ENCODE assay signal across 8 mouse cellular contexts in the genomic region with DNA sequence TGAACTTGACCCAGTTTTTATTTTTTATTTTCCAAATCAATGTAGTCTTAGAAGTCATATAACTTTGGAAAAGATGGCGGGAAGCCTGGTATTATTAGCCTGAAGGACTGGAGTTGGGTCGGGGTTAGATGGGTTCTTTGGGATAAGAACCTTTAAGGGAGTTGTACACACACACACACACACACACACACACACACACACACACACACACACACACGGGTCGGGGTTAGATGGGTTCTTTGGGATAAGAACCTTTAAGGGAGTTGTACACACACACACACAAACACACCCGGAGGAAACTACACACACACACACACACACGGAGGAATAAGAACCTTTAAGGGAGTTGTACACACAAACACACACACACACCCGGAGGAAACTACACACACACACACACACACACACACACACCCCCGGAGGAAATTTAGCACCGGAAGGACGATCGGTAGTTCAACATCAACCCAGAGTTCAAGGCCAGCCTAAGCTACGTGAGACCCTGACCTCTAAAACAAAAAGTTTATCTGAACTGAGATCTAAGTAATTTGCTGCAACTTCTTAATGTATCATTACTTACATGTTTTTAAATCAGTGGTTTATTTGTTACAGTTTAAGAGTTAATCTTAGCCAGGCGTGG. TPM values are rescaled to one million over a fixed set of nuclear protein-coding genes. Genes with fewer than 3 reads are reported as not detected.
A peak's percentile ranks its signal among the peaks of the same experiment; 100 is the strongest.
DNase-seq lines count a peak whose midpoint lies in the region; ATAC-seq and TF ChIP-seq lines count a peak whose summit lies in the region.

No protein-coding gene starts in this region.

- H3K36me3 ChIP-seq in lung, embryonic 14.5 days (ENCODE audit: insufficient read depth) = no peaks in the 10 kb centered on the region
- H3K36me3 ChIP-seq in embryonic facial prominence, embryonic 14.5 days (ENCODE audit: control insufficient read depth, insufficient read depth, low read length) = no peaks in the 10 kb centered on the region
- no peaks in the 10 kb centered on the region for H3K36me3 ChIP-seq in intestine, embryonic 16.5 days (ENCODE audit: control insufficient read depth, insufficient read depth, low read length)
- no peaks in the 10 kb centered on the region for H3K36me3 ChIP-seq in neural tube, embryonic 14.5 days (ENCODE audit: control insufficient read depth, insufficient read depth, low read length)

- H3K9ac ChIP-seq in lung, embryonic 14.5 days = peak overlapping the region; percentile 27; the same call in 1 of the 2 replicates
- peak overlapping the region; percentile 52; the same call in 1 of the 2 replicates for H3K9ac ChIP-seq in embryonic facial prominence, embryonic 14.5 days (ENCODE audit: low read depth, low read length)
- H3K9ac ChIP-seq in intestine, embryonic 16.5 days (ENCODE audit: low read depth, low read length) = peak overlapping the region; percentile 46
- no peak overlapping the region for H3K9ac ChIP-seq in neural tube, embryonic 14.5 days (replicated peaks; ENCODE audit: low read depth, low read length)

- no peak overlapping the region for H3K27ac ChIP-seq in lung, embryonic 14.5 days (ENCODE audit: low read depth)
- H3K27ac ChIP-seq in embryonic facial prominence, embryonic 14.5 days (replicated peaks; ENCODE audit: low read depth, low read length) = peak overlapping the region; percentile 29; the same call in 1 of the 2 replicates
- H3K27ac ChIP-seq in intestine, embryonic 16.5 days (ENCODE audit: low read length) = no peak overlapping the region
- no peak overlapping the region for H3K27ac ChIP-seq in neural tube, embryonic 14.5 days (ENCODE audit: low read depth, low read length)

- ATAC-seq in lung, embryonic 14.5 days (ENCODE audit: insufficient read depth) = 0 out of 2 replicates have a peak, but pooled peaks have one; percentile 1
- ATAC-seq in embryonic facial prominence, embryonic 14.5 days (ENCODE audit: low read depth) = peak; percentile 7; the same call in 1 of the 2 replicates
- no peak; the same call in 1 of the 2 replicates for ATAC-seq in intestine, embryonic 16.5 days
- peak; percentile 13 for ATAC-seq in neural tube, embryonic 14.5 days (ENCODE audit: low read depth)
- no peak for ATAC-seq in granulocyte monocyte progenitor cell, adult 5-6 weeks (replicated peaks; ENCODE audit: poor library complexity, severe bottlenecking)

- H3K27me3 ChIP-seq in lung, embryonic 14.5 days (ENCODE audit: insufficient read depth, low read length) = no peaks in the 10 kb centered on the region
- H3K27me3 ChIP-seq in embryonic facial prominence, embryonic 14.5 days (replicated peaks; ENCODE audit: control insufficient read depth, insufficient read depth, low read length) = no peaks in the 10 kb centered on the region
- H3K27me3 ChIP-seq in intestine, embryonic 16.5 days (replicated peaks; ENCODE audit: control insufficient read depth, insufficient read depth, low read length) = no peaks in the 10 kb centered on the region
- no peaks in the 10 kb centered on the region for H3K27me3 ChIP-seq in neural tube, embryonic 14.5 days (ENCODE audit: control insufficient read depth, insufficient read depth, low read length)

- no peak for TF ChIP-seq CTCF in lung, embryonic 14.5 days (IDR thresholded peaks at IDR 0.05; ENCODE audit: low read depth)

- H3K4me1 ChIP-seq in lung, embryonic 14.5 days (ENCODE audit: insufficient read depth) = no peaks in the 10 kb centered on the region; the same call in 1 of the 2 replicates
- H3K4me1 ChIP-seq in embryonic facial prominence, embryonic 14.5 days (ENCODE audit: control insufficient read depth, insufficient read depth, low read length) = peaks cover 6% of the 10 kb centered on the region; the same call in 1 of the 2 replicates
- peaks cover 2% of the 10 kb centered on the region for H3K4me1 ChIP-seq in intestine, embryonic 16.5 days (ENCODE audit: control insufficient read depth, insufficient read depth, low read length)
- 0 out of 2 replicates have a peak, but pooled peaks cover 6% of the 10 kb centered on the region for H3K4me1 ChIP-seq in neural tube, embryonic 14.5 days (ENCODE audit: control insufficient read depth, insufficient read depth, low read length)

- peak overlapping the region; percentile 83 for H3K4me2 ChIP-seq in lung, embryonic 14.5 days
- H3K4me2 ChIP-seq in embryonic facial prominence, embryonic 14.5 days (ENCODE audit: low read depth, low read length) = peak overlapping the region; percentile 55
- peak overlapping the region; percentile 42 for H3K4me2 ChIP-seq in intestine, embryonic 16.5 days (ENCODE audit: low read depth, low read length)
- peak overlapping the region; percentile 93; the same call in 1 of the 2 replicates for H3K4me2 ChIP-seq in neural tube, embryonic 14.5 days (ENCODE audit: low read depth, low read length)

- no peaks in the 10 kb centered on the region for H3K9me3 ChIP-seq in lung, embryonic 14.5 days (ENCODE audit: low read depth, low read length)
- no peaks in the 10 kb centered on the region for H3K9me3 ChIP-seq in embryonic facial prominence, embryonic 14.5 days (ENCODE audit: control insufficient read depth, low read length)
- H3K9me3 ChIP-seq in intestine, embryonic 16.5 days (ENCODE audit: control insufficient read depth, low read length) = no peaks in the 10 kb centered on the region
- no peaks in the 10 kb centered on the region for H3K9me3 ChIP-seq in neural tube, embryonic 14.5 days (ENCODE audit: control insufficient read depth, low read length)

- WGBS in lung, embryonic 14.5 days = 55% methylated on average over 13 of the region's 13 CpGs
- 57% methylated on average over 13 of the region's 13 CpGs for WGBS in embryonic facial prominence, embryonic 14.5 days
- WGBS in intestine, embryonic 16.5 days = 43% methylated on average over 13 of the region's 13 CpGs
- WGBS in neural tube, embryonic 14.5 days = 59% methylated on average over 12 of the region's 13 CpGs

- DNase-seq in lung, embryonic 14.5 days = no peak
- DNase-seq in lung, postnatal 10 days = no peak
- DNase-seq in embryonic facial prominence, embryonic 14.5 days (ENCODE audit: low spot score) = no peak
- DNase-seq in lung, postnatal 25 days (ENCODE audit: low spot score) = no peak
- DNase-seq in left cerebral cortex, postnatal 10 days (ENCODE audit: extremely low spot score in 1 of 2, low spot score in 2 of 2) = no peak

- intact Hi-C loops in left cerebral cortex, postnatal 10 days (cut with DNase I) = no loop called here

- peak overlapping the region; percentile 72 for H3K4me3 ChIP-seq in lung, embryonic 14.5 days (ENCODE audit: low read depth, low read length)
- peak overlapping the region; percentile 71 for H3K4me3 ChIP-seq in embryonic facial prominence, embryonic 14.5 days (ENCODE audit: low read depth, low read length)
- H3K4me3 ChIP-seq in intestine, embryonic 16.5 days (ENCODE audit: low read length) = peak overlapping the region; percentile 65
- peak overlapping the region; percentile 64 for H3K4me3 ChIP-seq in neural tube, embryonic 14.5 days (ENCODE audit: low read depth, low read length)

RNA-seq across cellular contexts. Expression of gene Slc25a19, which starts 0.5 kb away (rescaled TPM):
- 18.5 and 22.5 TPM in 2 replicates for polyA plus RNA-seq in lung, embryonic 14.5 days (2014; fragmentation: Nextera tagmentation; extraction: Ambion mirVana)
- polyA plus RNA-seq in embryonic facial prominence, embryonic 14.5 days (2014; fragmentation: Nextera tagmentation; extraction: Ambion mirVana) = 23.4 and 24.6 TPM in 2 replicates
- polyA plus RNA-seq in intestine, embryonic 16.5 days (2015; fragmentation: Nextera tagmentation; extraction: Ambion mirVana) = 30.3 and 31.3 TPM in 2 replicates
- 45.3 and 53.0 TPM in 2 replicates for polyA plus RNA-seq in neural tube, embryonic 14.5 days (2014; fragmentation: Nextera tagmentation; extraction: Ambion mirVana)
- 21.9 and 26.1 TPM in 2 replicates for total RNA-seq in granulocyte monocyte progenitor cell, adult 5-6 weeks (2014; fragmentation: Nextera tagmentation)
- total RNA-seq in granulocyte monocyte progenitor cell, adult 5-6 weeks (2017) = 12.8 and 21.6 TPM in 2 replicates
- total RNA-seq in left cerebral cortex, postnatal 10 days (2021) = 10 to 100 TPM; 55.0 to 59.7 TPM

RNA-seq across cellular contexts. Expression of gene Mif4gd, which starts 15.8 kb away (rescaled TPM):
- polyA plus RNA-seq in lung, embryonic 14.5 days (2014; fragmentation: Nextera tagmentation; extraction: Ambion mirVana) = 21.8 and 22.3 TPM in 2 replicates
- 22.7 and 28.5 TPM in 2 replicates for polyA plus RNA-seq in embryonic facial prominence, embryonic 14.5 days (2014; fragmentation: Nextera tagmentation; extraction: Ambion mirVana)
- polyA plus RNA-seq in intestine, embryonic 16.5 days (2015; fragmentation: Nextera tagmentation; extraction: Ambion mirVana) = 33.5 and 34.5 TPM in 2 replicates
- polyA plus RNA-seq in neural tube, embryonic 14.5 days (2014; fragmentation: Nextera tagmentation; extraction: Ambion mirVana) = 11.0 and 12.3 TPM in 2 replicates
- 18.9 and 32.1 TPM in 2 replicates for total RNA-seq in granulocyte monocyte progenitor cell, adult 5-6 weeks (2014; fragmentation: Nextera tagmentation)
- total RNA-seq in granulocyte monocyte progenitor cell, adult 5-6 weeks (2017) = 17.5 and 29.5 TPM in 2 replicates
- 10 to 100 TPM; 14.4 to 14.6 TPM for total RNA-seq in left cerebral cortex, postnatal 10 days (2021)

RNA-seq across cellular contexts. Expression of gene Gga3, which starts 24.7 kb away (rescaled TPM):
- 22.5 and 22.7 TPM in 2 replicates for polyA plus RNA-seq in lung, embryonic 14.5 days (2014; fragmentation: Nextera tagmentation; extraction: Ambion mirVana)
- polyA plus RNA-seq in embryonic facial prominence, embryonic 14.5 days (2014; fragmentation: Nextera tagmentation; extraction: Ambion mirVana) = 16.5 and 17.9 TPM in 2 replicates
- 16.8 and 18.8 TPM in 2 replicates for polyA plus RNA-seq in intestine, embryonic 16.5 days (2015; fragmentation: Nextera tagmentation; extraction: Ambion mirVana)
- 35.2 and 43.1 TPM in 2 replicates for polyA plus RNA-seq in neural tube, embryonic 14.5 days (2014; fragmentation: Nextera tagmentation; extraction: Ambion mirVana)
- 34.1 and 43.3 TPM in 2 replicates for total RNA-seq in granulocyte monocyte progenitor cell, adult 5-6 weeks (2014; fragmentation: Nextera tagmentation)
- total RNA-seq in granulocyte monocyte progenitor cell, adult 5-6 weeks (2017) = 28.2 and 31.8 TPM in 2 replicates
- total RNA-seq in left cerebral cortex, postnatal 10 days (2021) = 10 to 100 TPM; 51.4 to 65.1 TPM

RNA-seq across cellular contexts. Expression of gene Mrps7, which starts 24.9 kb away (rescaled TPM):
- 93.3 and 95.6 TPM in 2 replicates for polyA plus RNA-seq in lung, embryonic 14.5 days (2014; fragmentation: Nextera tagmentation; extraction: Ambion mirVana)
- polyA plus RNA-seq in embryonic facial prominence, embryonic 14.5 days (2014; fragmentation: Nextera tagmentation; extraction: Ambion mirVana) = 82.8 and 87.6 TPM in 2 replicates
- 90.0 and 103 TPM in 2 replicates for polyA plus RNA-seq in intestine, embryonic 16.5 days (2015; fragmentation: Nextera tagmentation; extraction: Ambion mirVana)
- polyA plus RNA-seq in neural tube, embryonic 14.5 days (2014; fragmentation: Nextera tagmentation; extraction: Ambion mirVana) = 76.5 and 79.0 TPM in 2 replicates
- total RNA-seq in granulocyte monocyte progenitor cell, adult 5-6 weeks (2014; fragmentation: Nextera tagmentation) = 49.9 and 57.2 TPM in 2 replicates
- 46.9 and 63.8 TPM in 2 replicates for total RNA-seq in granulocyte monocyte progenitor cell, adult 5-6 weeks (2017)
- total RNA-seq in left cerebral cortex, postnatal 10 days (2021) = 10 to 100 TPM; 52.7 to 58.7 TPM

Comparison
In these comparisons a context has a peak if more than half of its experiments do, and no peak if none do; other contexts are left out.
1. ATAC-seq: peak in lung, embryonic 14.5 days (single experiment), embryonic facial prominence, embryonic 14.5 days (single experiment) and neural tube, embryonic 14.5 days (single experiment); none in intestine, embryonic 16.5 days (single experiment) and granulocyte monocyte progenitor cell, adult 5-6 weeks (single experiment).
2. H3K4me2 ChIP-seq: peak in every context shown above with its lines; median percentile 93 in neural tube, embryonic 14.5 days; 83 in lung, embryonic 14.5 days; 55 in embryonic facial prominence, embryonic 14.5 days; 42 in intestine, embryonic 16.5 days.
3. Peak in every context shown above with its lines, with median percentiles within 50 percentile points of each other: H3K4me3 ChIP-seq.